8 mouse cellular contexts compared by ENCODE assay signal in the genomic region with DNA sequence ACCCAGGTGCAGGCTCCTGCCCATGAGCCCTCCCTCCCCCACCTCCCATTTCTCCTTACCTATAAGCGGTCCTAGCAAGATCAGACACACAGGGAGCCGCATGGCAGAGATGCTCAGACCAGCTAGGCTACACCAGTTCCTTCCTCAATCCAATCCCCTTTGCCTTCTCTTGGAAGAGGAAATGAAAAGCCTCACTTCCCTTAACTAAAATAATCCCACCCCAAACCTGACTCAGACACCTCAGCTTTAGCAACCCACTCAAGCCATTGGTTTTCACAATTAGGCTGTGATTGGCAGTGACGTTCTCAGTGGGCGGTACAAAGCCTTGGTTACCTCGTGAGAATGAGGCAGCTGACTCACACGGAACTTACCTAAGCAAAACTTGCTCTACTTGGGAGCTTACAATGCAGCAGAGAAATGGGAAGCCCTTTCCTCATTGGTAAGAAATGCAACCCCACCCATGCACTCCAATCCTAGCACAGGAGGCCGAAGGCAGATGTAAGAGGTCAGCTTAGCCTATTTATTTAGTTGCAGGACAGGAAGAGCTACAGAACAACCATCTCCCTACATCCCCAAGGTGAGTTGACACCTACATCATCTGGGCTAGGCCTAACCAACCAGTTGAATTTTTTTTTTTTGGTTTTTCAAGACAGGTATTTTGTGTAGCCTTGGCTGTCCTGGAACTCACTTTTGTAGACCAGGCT. TPM values are rescaled to one million over a fixed set of nuclear protein-coding genes. Genes with fewer than 3 reads are reported as not detected.
DNase-seq lines count a peak whose midpoint lies in the region; ATAC-seq and TF ChIP-seq lines count a peak whose summit lies in the region.

A gene (minus strand): TSS at position 193 of the 704 bp plus-strand sequence.

- peaks cover 54% of the 10 kb centered on the region for H3K36me3 ChIP-seq in kidney, postnatal 0 days (ENCODE audit: insufficient read depth, low read length)
- H3K36me3 ChIP-seq in liver, embryonic 15.5 days (replicated peaks), result peaks cover 71% of the 10 kb centered on the region

- ATAC-seq in kidney, postnatal 0 days (replicated peaks; ENCODE audit: low FRiP score, low read depth), result no peak
- ATAC-seq in liver, embryonic 15.5 days (ENCODE audit: insufficient read depth), result no peak

- no peak within 1 kb of the TSS for H3K4me2 ChIP-seq in kidney, postnatal 0 days (ENCODE audit: low read length)
- peak within 1 kb of the TSS; percentile 8; the same call in 1 of the 2 replicates for H3K4me2 ChIP-seq in liver, embryonic 15.5 days

- no peaks in the 10 kb centered on the region for H3K27me3 ChIP-seq in kidney, postnatal 0 days (ENCODE audit: insufficient read depth, low read length)
- H3K27me3 ChIP-seq in liver, embryonic 15.5 days, result no peaks in the 10 kb centered on the region

- peak within 1 kb of the TSS; percentile 38 for H3K4me3 ChIP-seq in brown adipose tissue, adult 24 weeks (ENCODE audit: insufficient read depth, low read depth, low read length)
- no peak within 1 kb of the TSS for H3K4me3 ChIP-seq in kidney, postnatal 0 days (replicated peaks; ENCODE audit: low read depth, low read length)
- peak within 1 kb of the TSS; percentile 9; the same call in 1 of the 2 replicates for H3K4me3 ChIP-seq in liver, embryonic 15.5 days (replicated peaks)

- H3K4me1 ChIP-seq in brown adipose tissue, adult 24 weeks (ENCODE audit: control insufficient read depth, insufficient read depth, insufficient read length, low read length), result peaks cover 10% of the 10 kb centered on the region
- H3K4me1 ChIP-seq in kidney, postnatal 0 days (replicated peaks; ENCODE audit: insufficient read depth, low read length), result peaks cover 18% of the 10 kb centered on the region; the same call in 1 of the 2 replicates
- peaks cover 62% of the 10 kb centered on the region for H3K4me1 ChIP-seq in liver, embryonic 15.5 days (replicated peaks)

- WGBS in kidney, postnatal 0 days, result 34% methylated on average over 7 of the region's 7 CpGs
- 20% methylated on average over 7 of the region's 7 CpGs for WGBS in liver, embryonic 15.5 days (ENCODE audit: insufficient replicate concordance)

- DNase-seq in urinary bladder, postnatal 25 days (ENCODE audit: low spot score), result peak; percentile 46
- DNase-seq in urinary bladder, postnatal 36 days (ENCODE audit: low spot score in 2 of 2), result no peak
- no peak for DNase-seq in gonadal fat pad, adult 2 months (ENCODE audit: low read depth)
- DNase-seq in kidney, postnatal 0 days (ENCODE audit: low spot score), result peak; percentile 52
- DNase-seq in right cerebral cortex, postnatal 10 days (ENCODE audit: low spot score in 2 of 2), result peak; percentile 78 to 84
- DNase-seq in cerebellum, postnatal 4 days (ENCODE audit: low spot score in 2 of 2), result no peak

- no peak for TF ChIP-seq CTCF in kidney, postnatal 0 days (IDR thresholded peaks at IDR 0.05; ENCODE audit: low read depth)

- peak within 1 kb of the TSS; percentile 85 for H3K27ac ChIP-seq in brown adipose tissue, adult 24 weeks (replicated peaks; ENCODE audit: low read depth, low read length)
- no peak within 1 kb of the TSS for H3K27ac ChIP-seq in kidney, postnatal 0 days
- peak within 1 kb of the TSS; percentile 48 for H3K27ac ChIP-seq in liver, embryonic 15.5 days (replicated peaks)

- no peaks in the 10 kb centered on the region for H3K9me3 ChIP-seq in kidney, postnatal 0 days (replicated peaks; ENCODE audit: low read length)
- H3K9me3 ChIP-seq in liver, embryonic 15.5 days (replicated peaks), result no peaks in the 10 kb centered on the region

- no peak within 1 kb of the TSS for H3K9ac ChIP-seq in kidney, postnatal 0 days (ENCODE audit: low read depth, low read length)
- no peak within 1 kb of the TSS for H3K9ac ChIP-seq in liver, embryonic 15.5 days

RNA-seq across cellular contexts. Expression of the gene that starts here (rescaled TPM):
- polyA plus RNA-seq in brown adipose tissue, adult 24 weeks (2012; ENCODE audit: insufficient read depth, insufficient read length, missing spikeins), result 10.3 and 12.1 TPM in 2 replicates
- 31.8 and 35.9 TPM in 2 replicates for polyA plus RNA-seq in gonadal fat pad, adult 2 months (2012; rRNA removed)
- 10.4 and 12.8 TPM in 2 replicates for polyA plus RNA-seq in kidney, postnatal 0 days (2015; fragmentation: Nextera tagmentation; extraction: Ambion mirVana)
- polyA plus RNA-seq in liver, embryonic 15.5 days (2015; fragmentation: Nextera tagmentation; extraction: Ambion mirVana), result 28.2 and 31.4 TPM in 2 replicates

Comparison
In these comparisons a context has a peak if more than half of its experiments do, and no peak if none do; other contexts are left out.
1. DNase-seq: peak in urinary bladder, postnatal 25 days (single experiment), kidney, postnatal 0 days (single experiment) and right cerebral cortex, postnatal 10 days (2 of 2); none in urinary bladder, postnatal 36 days (0 of 2), gonadal fat pad, adult 2 months (single experiment) and cerebellum, postnatal 4 days (0 of 2).